Mouse (Mus musculus): ENCODE measurements around the gene 4930412O13Rik. TPM values are rescaled to one million over a fixed set of nuclear protein-coding genes. Genes with fewer than 3 reads are reported as not detected.

Gene 4930412O13Rik
- polyA plus RNA-seq, 1 experiment from 2014 or later: not detected

GRCm38 (mm10) chr2:9883803-9884532 is 2.9 kb downstream of the 4930412O13Rik start:
- WGBS: under 1% methylated on average over 27 of the region's 27 CpGs
- Histone ChIP-seq H3K9me3 (ENCODE audit: control insufficient read depth, low read length) (no peaks in the 10 kb centered on the region), H3K4me3 (ENCODE audit: low read depth, low read length) (no peak overlapping the region), H3K36me3 (ENCODE audit: control insufficient read depth, insufficient read depth, low read length) (no peaks in the 10 kb centered on the region), H3K4me1 (ENCODE audit: control insufficient read depth, insufficient read depth, low read length) (peaks cover 3% of the 10 kb centered on the region; the same call in 1 of the 2 replicates), H3K9ac (replicated peaks; ENCODE audit: low read depth, low read length) (no peak overlapping the region), H3K27ac (ENCODE audit: low read depth, low read length) (no peak overlapping the region), H3K27me3 (ENCODE audit: control insufficient read depth, insufficient read depth, low read length) (peaks cover 42% of the 10 kb centered on the region), H3K4me2 (ENCODE audit: low read depth, low read length) (peak overlapping the region; percentile 26; the same call in 1 of the 2 replicates)
- no peak for ATAC-seq (ENCODE audit: low read depth)

- no peak overlapping the region for H3K9ac ChIP-seq (replicated peaks; ENCODE audit: low read depth, low read length)
- H3K4me2 ChIP-seq (ENCODE audit: low read depth, low read length): no peak overlapping the region
- H3K4me1 ChIP-seq (ENCODE audit: control insufficient read depth, insufficient read depth, low read length): peaks cover 3% of the 10 kb centered on the region; the same call in 1 of the 2 replicates
- H3K36me3 ChIP-seq (ENCODE audit: control insufficient read depth, insufficient read depth, low read length): no peaks in the 10 kb centered on the region
- H3K9me3 ChIP-seq (ENCODE audit: control insufficient read depth, low read length): no peaks in the 10 kb centered on the region
- no peak for ATAC-seq (ENCODE audit: low read depth)
- no peak overlapping the region for H3K27ac ChIP-seq (ENCODE audit: low read depth, low read length)
- WGBS: under 1% methylated on average over 15 of the region's 15 CpGs
- peaks cover 46% of the 10 kb centered on the region for H3K27me3 ChIP-seq (ENCODE audit: control insufficient read depth, insufficient read depth, low read length)
- no peak overlapping the region for H3K4me3 ChIP-seq (ENCODE audit: low read depth, low read length)
Measured at GRCm38 (mm10) chr2:9884533-9885216, 3.6 kb downstream of the 4930412O13Rik start.

GRCm38 (mm10) chr2:9885217-9885770 is 4.2 kb downstream of the 4930412O13Rik start:
- no peaks in the 10 kb centered on the region for H3K36me3 ChIP-seq (ENCODE audit: control insufficient read depth, insufficient read depth, low read length)
- H3K27me3 ChIP-seq (ENCODE audit: control insufficient read depth, insufficient read depth, low read length): peaks cover 52% of the 10 kb centered on the region
- no peaks in the 10 kb centered on the region for H3K9me3 ChIP-seq (ENCODE audit: control insufficient read depth, low read length)
- H3K4me2 ChIP-seq (ENCODE audit: low read depth, low read length): no peak overlapping the region
- no peak overlapping the region for H3K27ac ChIP-seq (ENCODE audit: low read depth, low read length)
- H3K4me3 ChIP-seq (ENCODE audit: low read depth, low read length): no peak overlapping the region
- H3K4me1 ChIP-seq (ENCODE audit: control insufficient read depth, insufficient read depth, low read length): peaks cover 3% of the 10 kb centered on the region; the same call in 1 of the 2 replicates
- WGBS: 3% methylated on average over 14 of the region's 14 CpGs
- no peak for ATAC-seq (ENCODE audit: low read depth)
- no peak overlapping the region for H3K9ac ChIP-seq (replicated peaks; ENCODE audit: low read depth, low read length)

- Histone ChIP-seq H3K27me3 (ENCODE audit: control insufficient read depth, insufficient read depth, low read length) (peaks cover 55% of the 10 kb centered on the region), H3K36me3 (ENCODE audit: control insufficient read depth, insufficient read depth, low read length) (no peaks in the 10 kb centered on the region), H3K9me3 (ENCODE audit: control insufficient read depth, low read length) (no peaks in the 10 kb centered on the region), H3K4me2 (ENCODE audit: low read depth, low read length) (no peak overlapping the region), H3K27ac (ENCODE audit: low read depth, low read length) (no peak overlapping the region), H3K4me3 (ENCODE audit: low read depth, low read length) (no peak overlapping the region), H3K4me1 (ENCODE audit: control insufficient read depth, insufficient read depth, low read length) (peaks cover 3% of the 10 kb centered on the region; the same call in 1 of the 2 replicates), H3K9ac (replicated peaks; ENCODE audit: low read depth, low read length) (no peak overlapping the region)
- no peak for ATAC-seq (ENCODE audit: low read depth)
- WGBS: 8% methylated on average over 3 of the region's 3 CpGs
Measured at GRCm38 (mm10) chr2:9886031-9886430, 5.0 kb downstream of the 4930412O13Rik start.

- H3K4me3 ChIP-seq (ENCODE audit: low read depth, low read length): no peak overlapping the region
- H3K27me3 ChIP-seq (ENCODE audit: control insufficient read depth, insufficient read depth, low read length): peaks cover 56% of the 10 kb centered on the region
- H3K4me2 ChIP-seq (ENCODE audit: low read depth, low read length): no peak overlapping the region
- no peak for ATAC-seq (ENCODE audit: low read depth)
- WGBS: 2% methylated on average over 7 of the region's 7 CpGs
- H3K36me3 ChIP-seq (ENCODE audit: control insufficient read depth, insufficient read depth, low read length): no peaks in the 10 kb centered on the region
- no peak overlapping the region for H3K27ac ChIP-seq (ENCODE audit: low read depth, low read length)
- H3K4me1 ChIP-seq (ENCODE audit: control insufficient read depth, insufficient read depth, low read length): 0 out of 2 replicates have a peak, but pooled peaks cover 3% of the 10 kb centered on the region
- H3K9ac ChIP-seq (replicated peaks; ENCODE audit: low read depth, low read length): no peak overlapping the region
- H3K9me3 ChIP-seq (ENCODE audit: control insufficient read depth, low read length): no peaks in the 10 kb centered on the region
Measured at GRCm38 (mm10) chr2:9886921-9887610, 6.0 kb downstream of the 4930412O13Rik start.

- no peak overlapping the region for H3K9ac ChIP-seq (replicated peaks; ENCODE audit: low read depth, low read length)
- no peak overlapping the region for H3K4me3 ChIP-seq (ENCODE audit: low read depth, low read length)
- no peak overlapping the region for H3K27ac ChIP-seq (ENCODE audit: low read depth, low read length)
- no peak for ATAC-seq (ENCODE audit: low read depth)
- 2% methylated on average over 7 of the region's 7 CpGs for WGBS
- no peaks in the 10 kb centered on the region for H3K36me3 ChIP-seq (ENCODE audit: control insufficient read depth, insufficient read depth, low read length)
- no peaks in the 10 kb centered on the region for H3K4me1 ChIP-seq (ENCODE audit: control insufficient read depth, insufficient read depth, low read length)
- H3K4me2 ChIP-seq (ENCODE audit: low read depth, low read length): no peak overlapping the region
- peaks cover 56% of the 10 kb centered on the region for H3K27me3 ChIP-seq (ENCODE audit: control insufficient read depth, insufficient read depth, low read length)
- H3K9me3 ChIP-seq (ENCODE audit: control insufficient read depth, low read length): no peaks in the 10 kb centered on the region
Measured at GRCm38 (mm10) chr2:9887636-9888035, 6.6 kb downstream of the 4930412O13Rik start.

- Histone ChIP-seq H3K4me2 (ENCODE audit: low read depth, low read length) (peak within 1 kb of the TSS; percentile 14; the same call in 1 of the 2 replicates), H3K27me3 (ENCODE audit: control insufficient read depth, insufficient read depth, low read length) (peaks cover 62% of the 10 kb centered on the region), H3K27ac (ENCODE audit: low read depth, low read length) (no peak within 1 kb of the TSS), H3K4me1 (ENCODE audit: control insufficient read depth, insufficient read depth, low read length) (no peaks in the 10 kb centered on the region), H3K9ac (replicated peaks; ENCODE audit: low read depth, low read length) (no peak within 1 kb of the TSS), H3K36me3 (ENCODE audit: control insufficient read depth, insufficient read depth, low read length) (no peaks in the 10 kb centered on the region), H3K4me3 (ENCODE audit: low read depth, low read length) (no peak within 1 kb of the TSS), H3K9me3 (ENCODE audit: control insufficient read depth, low read length) (no peaks in the 10 kb centered on the region)
- ATAC-seq (ENCODE audit: low read depth): peak; percentile 65
- under 1% methylated on average over 30 of the region's 30 CpGs for WGBS
Measured at GRCm38 (mm10) chr2:9888913-9889650, 8.0 kb downstream of the 4930412O13Rik start, which contains the start of gene 9230102O04Rik. Gene 9230102O04Rik (minus strand): TSS chr2:9889540.

GRCm38 (mm10) chr2:9889651-9890183 is 8.7 kb downstream of the 4930412O13Rik start, which contains the start of gene Gata3:
Gene Gata3 (minus strand): TSS chr2:9890034.
- no peak within 1 kb of the TSS for H3K4me3 ChIP-seq (ENCODE audit: low read depth, low read length)
- no peaks in the 10 kb centered on the region for H3K9me3 ChIP-seq (ENCODE audit: control insufficient read depth, low read length)
- H3K27ac ChIP-seq (ENCODE audit: low read depth, low read length): no peak within 1 kb of the TSS
- under 1% methylated on average over 23 of the region's 23 CpGs for WGBS
- no peak within 1 kb of the TSS for H3K9ac ChIP-seq (replicated peaks; ENCODE audit: low read depth, low read length)
- peaks cover 64% of the 10 kb centered on the region for H3K27me3 ChIP-seq (ENCODE audit: control insufficient read depth, insufficient read depth, low read length)
- H3K36me3 ChIP-seq (ENCODE audit: control insufficient read depth, insufficient read depth, low read length): no peaks in the 10 kb centered on the region
- H3K4me1 ChIP-seq (ENCODE audit: control insufficient read depth, insufficient read depth, low read length): no peaks in the 10 kb centered on the region
- H3K4me2 ChIP-seq (ENCODE audit: low read depth, low read length): peak within 1 kb of the TSS; percentile 14; the same call in 1 of the 2 replicates
- no peak for ATAC-seq (ENCODE audit: low read depth)

All from neural tube, embryonic 14.5 days (tissue).